Mouse (Mus musculus): ENCODE data around the gene Gm20388. TPM values are rescaled to one million over a fixed set of nuclear protein-coding genes. Genes with fewer than 3 reads are reported as not detected.
A peak's percentile ranks its signal among the peaks of the same experiment; 100 is the strongest.
"Not testable (repeated sequence)": the region's sequence is repeated elsewhere in the genome, so short reads cannot be mapped to it uniquely, and the experiment has no call there.

Gene Gm20388
- total RNA-seq, 2 experiments from 2014 or later = 2.4 to 2.6 TPM

DNA sequence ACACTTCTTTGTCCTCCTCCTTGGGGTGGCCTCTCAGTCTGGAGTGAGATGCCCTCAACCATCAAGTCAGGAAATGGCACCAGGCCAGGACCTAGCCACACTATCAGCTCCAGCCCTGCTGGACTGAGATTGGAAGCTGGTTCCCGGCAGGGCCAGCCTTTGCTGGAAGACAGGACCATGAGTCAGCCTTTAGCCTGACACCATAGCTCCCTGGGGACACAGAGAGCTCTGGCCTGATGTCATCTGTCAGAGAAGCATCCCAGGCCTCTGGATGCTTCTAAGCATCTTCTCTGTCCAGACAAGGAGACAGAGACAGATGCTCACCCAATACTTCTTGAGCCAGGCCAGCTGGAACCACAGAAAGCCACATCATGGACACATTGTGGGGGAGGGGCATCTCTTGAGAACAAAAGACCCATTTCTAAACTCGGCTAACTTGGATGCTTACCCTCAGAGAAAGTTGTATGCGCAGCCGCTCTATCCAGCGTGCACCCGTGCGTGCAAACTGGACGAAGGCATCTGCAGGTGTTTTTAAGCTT, 3499.5 kb downstream of the Gm20388 start:
- DNase-seq (ENCODE audit: extremely low spot score in 1 of 2, low spot score in 2 of 2) = peak in 1 of 2 experiments; percentile 35
- TF ChIP-seq CTCF (IDR thresholded peaks at IDR 0.05) = no peak
- intact Hi-C loops (cut with DNase I) = no loop called here
- Histone ChIP-seq H3K27ac (peak overlapping the region; percentile 92; the same call in 1 of the 2 replicates), H3K4me3 (peak overlapping the region; percentile 91)

DNA sequence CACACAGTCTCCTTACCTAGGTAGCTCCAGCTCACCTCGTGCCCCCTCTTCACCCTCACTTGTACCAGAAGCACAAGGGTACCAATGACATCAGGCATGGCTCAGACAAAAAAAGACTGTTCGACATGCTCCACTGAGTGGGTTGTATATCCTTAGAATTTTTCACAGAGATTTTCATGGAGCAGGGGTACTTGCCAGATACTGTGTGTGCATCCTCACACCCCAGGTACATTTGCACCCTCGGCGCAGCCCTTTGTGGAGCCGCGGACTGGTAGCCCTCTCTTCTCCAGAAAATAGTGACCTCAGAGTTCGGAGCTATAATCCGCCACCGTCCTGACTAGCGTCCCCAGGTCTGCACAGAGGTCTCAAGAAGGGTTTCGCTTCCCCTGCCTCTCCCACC, 3500.1 kb downstream of the Gm20388 start:
- TF ChIP-seq CTCF (IDR thresholded peaks at IDR 0.05) = no peak
- intact Hi-C loops (cut with DNase I) = no loop called here
- Histone ChIP-seq H3K27ac (peak overlapping the region; percentile 92), H3K4me3 (peak overlapping the region; percentile 91)
- no peak for DNase-seq (ENCODE audit: extremely low spot score in 1 of 2, low spot score in 2 of 2)

DNA sequence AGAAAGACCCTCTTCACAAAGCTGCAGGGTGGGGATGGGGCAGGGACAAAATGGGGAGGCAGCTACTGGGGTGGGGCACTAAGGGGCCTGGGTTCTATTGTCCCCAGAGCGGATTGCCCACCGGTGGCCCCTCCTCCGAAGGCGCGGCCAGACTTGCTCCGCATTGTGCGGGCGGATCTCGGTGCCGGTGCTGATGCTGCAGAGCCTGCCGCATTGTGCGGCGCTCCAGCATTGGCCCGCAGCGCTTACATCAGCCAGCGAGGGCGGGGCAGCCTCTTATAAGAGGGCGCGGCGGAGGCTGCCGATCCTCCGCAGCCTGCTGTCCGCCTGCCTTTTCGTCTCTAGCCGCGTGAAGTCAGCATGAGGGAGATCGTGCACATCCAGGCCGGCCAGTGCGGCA, 3500.6 kb downstream of the Gm20388 start, which contains the start of gene Tubb3:
Tubb3 (plus strand) TSS at position 179 of the 400 bp plus-strand sequence.
- DNase-seq (ENCODE audit: extremely low spot score in 1 of 2, low spot score in 2 of 2) = peak; percentile 89 to 93
- intact Hi-C loops (cut with DNase I) = no loop called here
- Histone ChIP-seq H3K27ac (peak within 1 kb of the TSS; percentile 92), H3K4me3 (peak within 1 kb of the TSS; percentile 91)
- no peak for TF ChIP-seq CTCF (IDR thresholded peaks at IDR 0.05)

DNA sequence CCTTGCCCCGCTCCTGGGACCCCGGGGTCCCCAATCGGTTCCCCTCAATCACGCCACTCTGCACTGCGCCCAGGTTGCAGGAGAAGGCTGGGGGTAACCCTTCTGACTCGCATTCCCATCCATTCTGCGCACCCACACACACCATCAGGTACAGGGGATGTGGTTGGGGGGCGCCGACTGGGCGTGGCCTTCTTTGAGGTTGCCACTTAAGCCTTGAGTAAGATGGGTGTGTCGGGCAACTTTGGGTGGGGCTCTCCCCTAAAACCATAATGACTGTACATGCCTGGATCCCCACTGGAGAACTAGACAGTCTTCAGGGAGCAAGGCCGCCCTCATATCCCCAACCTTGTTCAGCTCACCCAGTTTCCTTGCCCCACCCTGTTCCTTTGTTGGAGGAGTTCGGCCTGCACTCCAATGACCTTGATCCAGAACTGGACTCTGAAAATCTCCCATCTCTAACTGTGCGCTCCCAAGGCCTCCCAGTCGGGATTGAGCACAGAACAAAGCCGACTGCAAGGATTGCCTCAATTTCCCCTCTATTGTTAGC, 3501.2 kb downstream of the Gm20388 start:
- peak overlapping the region; percentile 91 for H3K4me3 ChIP-seq
- peak in 1 of 2 experiments; percentile 42 for DNase-seq (ENCODE audit: extremely low spot score in 1 of 2, low spot score in 2 of 2)
- intact Hi-C loops (cut with DNase I) = no loop called here
- peak overlapping the region; percentile 92 for H3K27ac ChIP-seq
- no peak for TF ChIP-seq CTCF (IDR thresholded peaks at IDR 0.05)

DNA sequence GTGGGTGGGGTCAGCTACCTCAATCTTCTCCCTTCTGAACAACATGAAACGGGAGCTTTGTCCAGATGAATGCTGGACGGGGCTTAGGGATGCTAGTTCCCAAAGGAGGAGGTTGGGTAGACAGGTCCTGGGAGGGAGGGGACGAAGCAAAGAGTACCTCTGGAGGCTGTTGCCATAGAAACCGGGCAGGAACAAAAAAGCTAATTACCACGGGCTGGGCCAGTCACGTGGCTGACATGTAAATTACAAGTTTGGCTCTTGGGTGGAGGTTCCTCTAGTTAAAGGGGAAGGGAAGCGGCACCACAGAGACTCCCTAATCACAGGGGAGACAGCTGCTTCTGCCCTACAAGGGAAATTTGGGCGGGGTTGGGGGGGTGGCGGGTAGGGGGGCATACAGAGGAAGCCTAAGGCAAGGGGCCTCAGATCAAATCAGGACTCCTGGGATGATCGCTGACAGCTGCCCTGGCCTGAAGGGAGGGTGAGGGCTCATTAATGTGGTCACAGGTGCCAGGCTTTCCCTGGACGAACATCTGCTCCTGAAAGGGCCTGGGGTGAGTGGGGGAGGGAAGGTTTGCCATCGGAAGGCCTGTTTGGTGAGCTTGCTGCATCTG, 3502.0 kb downstream of the Gm20388 start:
- intact Hi-C loops (cut with DNase I) = no loop called here

DNA sequence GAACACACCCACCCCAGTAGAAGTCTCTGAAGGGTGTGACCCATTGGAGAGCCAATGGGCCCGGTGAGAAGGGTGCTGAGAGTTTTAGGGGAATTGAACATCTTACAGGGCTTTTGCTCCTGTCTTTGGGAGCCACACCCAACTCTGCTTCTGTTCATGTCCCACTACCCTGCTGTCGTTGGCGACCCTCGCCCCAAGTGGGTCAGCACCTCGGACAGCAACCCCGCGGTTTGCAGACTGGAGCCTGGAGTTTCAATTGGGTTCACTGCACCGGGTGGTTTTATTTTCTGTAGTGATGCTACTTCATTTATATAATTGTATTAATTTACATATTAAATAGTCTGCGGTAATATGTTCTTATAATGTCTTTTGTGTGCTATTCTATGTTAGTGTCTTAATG, 3503.6 kb downstream of the Gm20388 start:
- Histone ChIP-seq H3K4me3 (peak overlapping the region; percentile 91), H3K27ac (no peak overlapping the region)
- DNase-seq (ENCODE audit: extremely low spot score in 1 of 2, low spot score in 2 of 2) = no peak
- intact Hi-C loops (cut with DNase I) = no loop called here
- TF ChIP-seq CTCF (IDR thresholded peaks at IDR 0.05) = no peak

More for the DNA sequence above, 3502.0 kb downstream of the Gm20388 start:
- Histone ChIP-seq H3K27ac (peak overlapping the region; percentile 92), H3K4me3 (peak overlapping the region; percentile 91)
- no peak for TF ChIP-seq CTCF (IDR thresholded peaks at IDR 0.05)
- peak; percentile 72 to 80 for DNase-seq (ENCODE audit: extremely low spot score in 1 of 2, low spot score in 2 of 2)

DNA sequence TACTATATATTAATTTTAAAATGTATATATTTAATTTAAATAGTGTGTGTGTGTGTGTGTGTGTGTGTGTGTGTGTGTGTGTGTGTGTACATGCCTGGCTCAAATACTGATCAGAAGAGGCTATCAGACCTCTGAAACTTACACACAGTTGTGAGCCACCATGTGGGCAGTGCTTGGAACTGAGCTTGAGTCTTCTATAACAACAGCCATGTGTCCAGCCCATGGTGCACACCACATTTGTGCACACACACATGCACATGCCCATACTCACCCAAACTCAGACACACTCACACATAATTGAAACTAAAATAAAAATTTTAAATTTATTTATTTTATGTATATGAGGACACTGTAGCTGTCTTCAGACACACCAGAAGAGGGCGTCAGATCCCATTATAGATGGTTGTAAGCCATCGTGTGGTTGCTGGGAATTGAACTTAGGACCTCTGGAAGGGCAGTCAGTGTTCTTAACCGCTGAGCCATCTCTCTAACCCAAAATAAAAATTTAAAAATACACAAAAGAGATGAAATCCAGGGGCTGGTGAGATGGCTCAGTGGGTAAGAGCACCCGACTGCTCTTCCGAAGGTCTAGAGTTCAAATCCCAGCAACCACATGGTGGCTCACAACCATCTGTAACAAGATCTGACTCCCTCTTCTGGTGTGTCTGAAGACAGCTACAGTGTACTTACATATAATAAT, 3504.5 kb downstream of the Gm20388 start:
- intact Hi-C loops (cut with DNase I); H3K27ac ChIP-seq; H3K4me3 ChIP-seq; DNase-seq (ENCODE audit: extremely low spot score in 1 of 2, low spot score in 2 of 2): not testable (repeated sequence)
- TF ChIP-seq CTCF (IDR thresholded peaks at IDR 0.05) = peak; percentile 15

DNA sequence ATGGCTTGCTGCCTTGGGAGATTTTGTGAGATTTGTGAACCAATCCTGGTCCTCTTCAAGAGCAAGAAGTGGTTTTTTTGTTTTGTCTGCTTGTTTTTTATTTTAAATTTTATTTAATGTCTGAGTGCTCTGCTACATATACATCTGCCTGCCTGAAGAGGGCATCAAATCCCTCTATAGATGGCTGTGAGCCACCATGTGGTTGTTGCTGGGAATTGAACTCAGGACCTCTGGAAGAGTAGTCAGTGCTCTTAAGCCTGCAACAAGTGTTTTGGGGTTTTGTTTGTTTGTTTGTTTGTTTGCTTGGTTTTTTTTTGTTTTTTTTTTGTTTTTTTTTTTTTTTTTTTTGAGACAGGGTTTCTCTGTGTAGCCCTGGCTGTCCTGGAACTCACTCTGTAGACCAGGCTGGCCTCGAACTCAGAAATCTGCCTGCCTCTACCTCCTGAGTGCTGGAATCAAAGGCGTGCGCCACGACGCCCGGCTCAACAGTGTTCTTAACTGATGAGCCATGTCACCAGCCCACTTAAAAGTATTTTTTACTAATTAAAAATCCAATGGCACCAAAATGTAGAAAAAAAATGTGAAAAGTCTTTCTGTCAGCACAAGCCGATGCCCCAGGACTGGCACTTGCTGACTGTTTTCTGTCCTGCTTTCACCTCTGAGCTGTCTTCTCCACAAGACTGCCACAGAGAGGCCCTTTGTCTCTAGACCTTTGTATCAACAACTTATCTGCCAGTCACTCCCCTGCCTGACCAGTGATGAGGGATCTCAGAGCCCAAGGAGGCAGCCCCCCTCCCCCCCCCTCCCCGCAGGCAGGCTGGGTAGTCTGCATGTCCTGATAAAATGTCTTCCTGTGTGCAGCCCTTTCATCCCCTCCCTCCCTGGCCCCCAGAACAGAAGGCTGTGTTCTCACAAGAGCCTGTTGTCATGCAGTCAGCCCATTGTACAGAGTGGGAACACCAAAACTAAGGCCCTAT, 3505.6 kb downstream of the Gm20388 start:
- Histone ChIP-seq H3K4me3 (no peak overlapping the region), H3K27ac (no peak overlapping the region)
- no peak for DNase-seq (ENCODE audit: extremely low spot score in 1 of 2, low spot score in 2 of 2)
- intact Hi-C loops (cut with DNase I) = no loop called here
- peak; percentile 62 for TF ChIP-seq CTCF (IDR thresholded peaks at IDR 0.05)

DNA sequence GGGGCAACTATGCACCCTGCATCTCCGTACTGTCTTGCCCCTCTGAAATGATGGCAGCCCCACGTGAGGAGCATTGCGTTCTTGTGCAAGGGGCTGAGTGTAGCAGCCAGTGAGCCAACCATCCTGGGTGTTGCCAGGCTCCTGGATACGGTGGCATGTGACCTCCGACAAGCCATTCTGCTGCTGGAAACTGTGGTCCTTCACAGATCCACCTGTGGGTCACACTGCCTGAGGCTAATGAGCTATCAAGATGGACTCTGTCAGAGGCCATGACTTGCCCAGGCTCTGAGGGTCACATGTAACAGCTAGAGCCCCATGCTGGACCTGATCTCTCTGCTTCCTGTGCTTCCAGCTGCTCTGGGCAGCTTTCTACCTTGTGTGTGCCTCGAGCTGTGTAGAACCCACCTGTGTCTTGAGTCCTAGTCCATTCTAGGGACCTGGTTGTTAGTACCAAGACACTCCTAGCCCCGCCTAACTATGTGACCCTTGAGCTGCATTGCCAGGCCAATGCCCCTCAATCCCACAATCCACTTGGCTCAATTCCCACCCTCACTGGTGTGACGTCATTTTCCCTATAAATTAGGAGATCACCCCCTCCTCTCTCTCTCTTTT, 3506.4 kb downstream of the Gm20388 start:
- DNase-seq (ENCODE audit: extremely low spot score in 1 of 2, low spot score in 2 of 2) = no peak
- intact Hi-C loops (cut with DNase I) = no loop called here
- no peak overlapping the region for H3K27ac ChIP-seq
- H3K4me3 ChIP-seq = no peak overlapping the region
- no peak for TF ChIP-seq CTCF (IDR thresholded peaks at IDR 0.05)

DNA sequence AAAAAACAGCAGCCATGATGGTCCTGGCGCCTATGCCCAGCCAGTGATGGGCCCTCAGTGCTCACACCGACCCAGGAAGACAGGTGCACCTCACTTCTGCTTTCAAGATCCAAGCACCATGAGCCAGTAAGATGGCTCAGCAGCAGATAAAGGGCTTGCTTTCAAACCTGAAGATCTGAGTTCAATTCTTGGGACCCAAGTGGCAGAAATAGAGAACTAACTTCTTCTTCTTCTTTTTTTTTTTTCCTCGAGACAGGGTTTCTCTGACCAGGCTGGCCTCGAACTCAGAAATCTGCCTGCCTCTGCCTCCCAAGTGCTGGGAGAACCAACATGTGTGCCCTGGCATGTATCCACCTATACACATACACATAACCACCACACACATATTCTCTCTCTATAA, 3509.1 kb downstream of the Gm20388 start:
- TF ChIP-seq CTCF (IDR thresholded peaks at IDR 0.05) = no peak
- intact Hi-C loops (cut with DNase I) = no loop called here
- no peak overlapping the region for H3K27ac ChIP-seq
- no peak for DNase-seq (ENCODE audit: extremely low spot score in 1 of 2, low spot score in 2 of 2)
- no peak overlapping the region for H3K4me3 ChIP-seq
